Mouse (Mus musculus) lung, postnatal 0 days (tissue): ENCODE data around the gene Ulk1.

Experiments used
- CTCF ChIP-seq: IDR thresholded peaks from 2 replicates; pipeline ENCODE4 v1.5.1; 2016; ENCODE audit warnings: antibody characterized with exemption, mild to moderate bottlenecking
- EP300 ChIP-seq: IDR thresholded peaks from 2 replicates; pipeline ENCODE4 v1.6.1; 2016; ENCODE audit warnings: antibody characterized with exemption, mild to moderate bottlenecking, control low read depth

- TF ChIP-seq CTCF (no peak), EP300 (no peak)
Measured at GRCm38 (mm10) chr5:110801036-110801624, 8.8 kb downstream of the Ulk1 start.
